8 mouse cellular contexts compared by ENCODE assay signal in the genomic region with DNA sequence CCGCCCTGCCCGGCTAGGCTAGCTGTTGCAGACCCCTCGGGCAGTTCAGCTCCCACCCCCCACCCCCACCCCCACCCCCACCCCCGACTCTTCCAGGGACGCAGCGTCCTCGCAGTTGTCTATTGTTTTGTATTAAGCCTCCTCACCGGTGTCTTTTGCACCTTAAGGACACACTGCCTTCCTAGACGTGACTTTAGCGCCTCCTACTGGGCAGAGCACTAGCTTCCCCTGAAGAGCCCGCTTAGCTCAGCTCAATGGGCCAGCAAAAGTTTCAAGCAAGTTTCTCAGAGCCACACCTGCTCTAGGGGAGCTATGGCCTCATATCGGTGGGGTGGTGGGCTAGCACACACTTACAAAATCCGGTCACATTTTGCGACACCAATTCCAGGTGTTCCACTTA. TPM values are rescaled to one million over a fixed set of nuclear protein-coding genes. Genes with fewer than 3 reads are reported as not detected.
DNase-seq lines count a peak whose midpoint lies in the region; ATAC-seq lines count a peak whose summit lies in the region.

No protein-coding gene starts in this region.

- WGBS in embryonic facial prominence, embryonic 13.5 days = 6% methylated on average over 14 of the region's 14 CpGs
- 5% methylated on average over 14 of the region's 14 CpGs for WGBS in hindbrain, embryonic 10.5 days

- no peak for ATAC-seq in embryonic facial prominence, embryonic 13.5 days (ENCODE audit: insufficient number of reproducible peaks, insufficient read depth, low FRiP score, low TSS enrichment, low read depth)
- ATAC-seq in megakaryocyte progenitor cell, adult 5-6 weeks (replicated peaks; ENCODE audit: poor library complexity) = peak; percentile 71

- H3K9me3 ChIP-seq in embryonic facial prominence, embryonic 13.5 days = no peaks in the 10 kb centered on the region
- H3K9me3 ChIP-seq in hindbrain, embryonic 10.5 days = no peaks in the 10 kb centered on the region

- H3K9ac ChIP-seq in embryonic facial prominence, embryonic 13.5 days = no peak overlapping the region

- H3K36me3 ChIP-seq in embryonic facial prominence, embryonic 13.5 days = no peaks in the 10 kb centered on the region
- H3K36me3 ChIP-seq in hindbrain, embryonic 10.5 days = no peaks in the 10 kb centered on the region

- peak; percentile 93 for DNase-seq in MN1 (ENCODE audit: low spot score)
- DNase-seq in adrenal gland, postnatal 4 days (ENCODE audit: low spot score in 2 of 2) = peak; percentile 46 to 56
- DNase-seq in hindbrain, embryonic 10.5 days (ENCODE audit: low spot score) = peak; percentile 67
- DNase-seq in left cerebral cortex, postnatal 14 days (ENCODE audit: low spot score in 2 of 2) = peak; percentile 53 to 66
- peak; percentile 31 for DNase-seq in right cerebral cortex, postnatal 25 days
- peak; percentile 62 for DNase-seq in yolk sac, embryonic 10.5 days (ENCODE audit: low spot score)

- H3K27me3 ChIP-seq in embryonic facial prominence, embryonic 13.5 days = peaks cover 3% of the 10 kb centered on the region; the same call in 1 of the 2 replicates
- H3K27me3 ChIP-seq in hindbrain, embryonic 10.5 days (ENCODE audit: insufficient read depth, poor library complexity, severe bottlenecking) = peaks cover 13% of the 10 kb centered on the region; the same call in 1 of the 2 replicates

- no peak overlapping the region for H3K27ac ChIP-seq in embryonic facial prominence, embryonic 13.5 days
- H3K27ac ChIP-seq in hindbrain, embryonic 10.5 days = no peak overlapping the region

- H3K4me3 ChIP-seq in embryonic facial prominence, embryonic 13.5 days = no peak overlapping the region
- peak overlapping the region; percentile 31; the same call in 1 of the 2 replicates for H3K4me3 ChIP-seq in hindbrain, embryonic 10.5 days

- peak overlapping the region; percentile 28; the same call in 1 of the 2 replicates for H3K4me2 ChIP-seq in embryonic facial prominence, embryonic 13.5 days

- H3K4me1 ChIP-seq in embryonic facial prominence, embryonic 13.5 days = no peaks in the 10 kb centered on the region
- 0 out of 2 replicates have a peak, but pooled peaks cover 3% of the 10 kb centered on the region for H3K4me1 ChIP-seq in hindbrain, embryonic 10.5 days (replicated peaks)

- intact Hi-C loops in left cerebral cortex, postnatal 14 days (cut with DNase I) = no loop called here

RNA-seq across cellular contexts. Expression of a gene that starts 11.0 kb away (rescaled TPM):
- total RNA-seq in adrenal gland, postnatal 4 days (2021) = 10 to 100 TPM; 69.9 to 78.3 TPM
- polyA plus RNA-seq in embryonic facial prominence, embryonic 13.5 days (2015; fragmentation: Nextera tagmentation; extraction: Ambion mirVana) = 47.2 and 49.1 TPM in 2 replicates
- 62.6 and 70.3 TPM in 2 replicates for polyA plus RNA-seq in hindbrain, embryonic 10.5 days (2016; fragmentation: Nextera tagmentation; extraction: Ambion mirVana)
- total RNA-seq in left cerebral cortex, postnatal 14 days (2021) = 100 to 1,000 TPM; 138 to 142 TPM
- total RNA-seq in megakaryocyte progenitor cell, adult 5-6 weeks (2015) = 29.3 and 36.5 TPM in 2 replicates
- total RNA-seq in megakaryocyte progenitor cell, adult 5-6 weeks (2017) = 39.2 and 41.6 TPM in 2 replicates

RNA-seq across cellular contexts. Expression of a gene that starts 27.8 kb away (rescaled TPM):
- total RNA-seq in adrenal gland, postnatal 4 days (2021) = 1 to 10 TPM; 3.0 to 3.9 TPM
- 0.14 and 0.23 TPM in 2 replicates for polyA plus RNA-seq in embryonic facial prominence, embryonic 13.5 days (2015; fragmentation: Nextera tagmentation; extraction: Ambion mirVana)
- polyA plus RNA-seq in hindbrain, embryonic 10.5 days (2016; fragmentation: Nextera tagmentation; extraction: Ambion mirVana) = 0.29 and 0.44 TPM in 2 replicates
- 10 to 100 TPM; 35.5 to 38.2 TPM for total RNA-seq in left cerebral cortex, postnatal 14 days (2021)
- total RNA-seq in megakaryocyte progenitor cell, adult 5-6 weeks (2015) = 4.6 and 8.0 TPM in 2 replicates
- 3.5 and 6.0 TPM in 2 replicates for total RNA-seq in megakaryocyte progenitor cell, adult 5-6 weeks (2017)

Comparison
In these comparisons a context has a peak if more than half of its experiments do, and no peak if none do; other contexts are left out.
1. DNase-seq: peak in every context shown above with its lines; median percentile 93 in MN1; 67 in hindbrain, embryonic 10.5 days; 62 in yolk sac, embryonic 10.5 days; 60 in left cerebral cortex, postnatal 14 days; 51 in adrenal gland, postnatal 4 days; 31 in right cerebral cortex, postnatal 25 days.
2. RNA of a gene that starts 27.8 kb away (total RNA-seq): 35.5 to 38.2 TPM in left cerebral cortex, postnatal 14 days; 3.5 to 8.0 TPM in megakaryocyte progenitor cell, adult 5-6 weeks and 3.0 to 3.9 TPM in adrenal gland, postnatal 4 days; every median in the first group is over 4 times any median in the second.